Mouse (Mus musculus): ENCODE results near the gene Ccdc169. TPM values are rescaled to one million over a fixed set of nuclear protein-coding genes. Genes with fewer than 3 reads are reported as not detected.

Ccdc169 gene
- polyA plus RNA-seq, 1 experiment from 2014 or later = not detected

DNA sequence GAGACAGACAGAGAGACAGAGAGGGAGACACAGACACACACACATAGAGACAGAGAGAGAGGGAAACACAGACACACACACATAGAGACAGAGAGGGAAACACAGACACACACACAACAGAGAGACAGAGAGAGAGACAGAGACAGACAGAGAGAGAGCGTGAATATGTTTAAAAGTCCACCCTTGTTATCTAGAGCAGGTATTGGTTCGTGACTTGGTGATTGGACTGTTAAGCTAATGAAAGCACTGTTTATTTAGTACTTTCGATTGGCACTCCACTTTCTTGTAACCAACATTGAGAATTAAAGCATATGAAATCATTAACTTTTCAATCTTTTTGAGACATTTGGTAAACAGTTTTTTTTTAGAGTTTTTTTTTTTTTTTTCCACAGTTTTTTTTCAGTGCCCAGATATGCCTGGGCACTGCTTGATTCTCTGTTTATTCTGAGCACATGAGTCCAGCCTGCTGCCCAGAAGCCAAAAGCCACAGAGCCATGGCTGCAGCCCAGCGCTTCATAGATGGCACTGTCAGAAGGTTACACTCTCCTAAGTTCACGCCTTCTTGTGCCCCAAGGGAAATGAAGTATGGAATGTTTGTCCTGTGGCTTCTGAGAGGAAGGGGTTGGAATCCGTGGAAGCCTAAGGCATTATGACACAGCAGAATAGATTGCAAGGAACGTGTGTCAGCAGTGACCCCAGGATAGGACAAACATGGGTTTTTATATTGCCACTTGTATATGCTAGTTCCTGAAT lies 22.6 kb upstream of the Ccdc169 start:
- Histone ChIP-seq H3K9me3 (ENCODE audit: low read length) (no peaks in the 10 kb centered on the region), H3K36me3 (replicated peaks; ENCODE audit: insufficient read depth, low read length) (peaks cover 13% of the 10 kb centered on the region), H3K4me2 (ENCODE audit: low read depth, low read length) (0 out of 2 replicates have a peak overlapping the region, but pooled peaks have one; percentile 19), H3K9ac (replicated peaks) (no peak overlapping the region), H3K4me3 (ENCODE audit: low read depth, low read length) (no peak overlapping the region), H3K27ac (ENCODE audit: low read depth) (peak overlapping the region; percentile 1; the same call in 1 of the 2 replicates), H3K4me1 (ENCODE audit: insufficient read depth) (peaks cover 20% of the 10 kb centered on the region), H3K27me3 (ENCODE audit: insufficient read depth, low read length) (no peaks in the 10 kb centered on the region)
- WGBS (ENCODE audit: insufficient replicate concordance) = 54% methylated on average over 7 of the region's 7 CpGs
- no peak for ATAC-seq
- DNase-seq = no peak
- TF ChIP-seq CTCF (IDR thresholded peaks at IDR 0.05; ENCODE audit: low read depth) = no peak
- no peak for TF ChIP-seq EP300 (IDR thresholded peaks at IDR 0.05; ENCODE audit: low read depth)

DNA sequence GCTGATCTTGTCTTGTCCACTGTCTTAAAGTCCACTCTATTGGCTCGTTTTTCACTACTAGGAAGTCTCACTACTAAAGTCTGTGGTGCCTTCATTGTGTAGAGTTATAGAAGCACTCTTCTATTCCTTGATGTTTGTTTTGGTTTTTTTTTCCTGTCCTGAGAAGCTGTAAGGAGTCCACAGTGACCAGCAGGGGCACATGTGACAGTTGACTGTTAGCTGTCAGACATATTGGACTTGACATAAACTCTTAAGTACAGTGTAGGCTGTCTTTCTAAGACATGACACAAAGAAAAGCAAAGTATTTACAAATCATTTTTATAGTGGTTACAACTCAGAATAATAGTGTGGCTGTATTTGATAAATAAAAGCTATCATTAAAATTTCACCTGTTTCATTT lies 22.1 kb upstream of the Ccdc169 start:
- Histone ChIP-seq H3K27ac (ENCODE audit: low read depth) (no peak overlapping the region), H3K4me1 (ENCODE audit: insufficient read depth) (peaks cover 22% of the 10 kb centered on the region), H3K9me3 (ENCODE audit: low read length) (no peaks in the 10 kb centered on the region), H3K9ac (replicated peaks) (no peak overlapping the region), H3K36me3 (replicated peaks; ENCODE audit: insufficient read depth, low read length) (peaks cover 13% of the 10 kb centered on the region), H3K4me3 (ENCODE audit: low read depth, low read length) (no peak overlapping the region), H3K27me3 (ENCODE audit: insufficient read depth, low read length) (no peaks in the 10 kb centered on the region), H3K4me2 (ENCODE audit: low read depth, low read length) (0 out of 2 replicates have a peak overlapping the region, but pooled peaks have one; percentile 4)
- no peak for ATAC-seq
- 45% methylated on average over 1 of the region's 1 CpGs for WGBS (ENCODE audit: insufficient replicate concordance)
- no peak for TF ChIP-seq CTCF (IDR thresholded peaks at IDR 0.05; ENCODE audit: low read depth)
- TF ChIP-seq EP300 (IDR thresholded peaks at IDR 0.05; ENCODE audit: low read depth) = no peak
- DNase-seq = no peak

DNA sequence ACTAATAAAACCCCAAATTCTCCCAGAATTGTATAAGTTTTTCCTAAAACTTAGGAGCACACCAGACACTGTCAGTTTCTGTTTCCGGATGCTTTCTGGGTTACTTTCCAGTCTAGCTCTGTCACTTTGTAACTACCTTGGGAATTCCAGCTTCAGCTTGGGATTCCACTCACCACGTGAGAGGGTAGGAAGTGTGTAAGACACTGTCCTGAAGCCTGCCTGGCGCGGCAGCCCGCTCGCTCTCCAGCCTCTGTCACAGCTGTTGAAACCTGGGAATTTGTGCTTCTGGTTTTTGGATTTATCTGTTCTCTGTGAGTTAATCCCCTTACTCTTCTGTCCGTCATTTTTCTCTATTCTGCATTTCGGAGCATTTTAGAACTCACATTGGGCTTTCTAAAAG lies 21.1 kb upstream of the Ccdc169 start:
- Histone ChIP-seq H3K4me3 (ENCODE audit: low read depth, low read length) (no peak overlapping the region), H3K4me2 (ENCODE audit: low read depth, low read length) (no peak overlapping the region), H3K4me1 (ENCODE audit: insufficient read depth) (peaks cover 22% of the 10 kb centered on the region), H3K27ac (ENCODE audit: low read depth) (no peak overlapping the region), H3K9ac (replicated peaks) (no peak overlapping the region), H3K36me3 (replicated peaks; ENCODE audit: insufficient read depth, low read length) (peaks cover 15% of the 10 kb centered on the region), H3K9me3 (ENCODE audit: low read length) (no peaks in the 10 kb centered on the region), H3K27me3 (ENCODE audit: insufficient read depth, low read length) (no peaks in the 10 kb centered on the region)
- DNase-seq (no peak), ATAC-seq (no peak)
- 88% methylated on average over 8 of the region's 8 CpGs for WGBS (ENCODE audit: insufficient replicate concordance)
- TF ChIP-seq EP300 (IDR thresholded peaks at IDR 0.05; ENCODE audit: low read depth) (no peak), CTCF (IDR thresholded peaks at IDR 0.05; ENCODE audit: low read depth) (no peak)

DNA sequence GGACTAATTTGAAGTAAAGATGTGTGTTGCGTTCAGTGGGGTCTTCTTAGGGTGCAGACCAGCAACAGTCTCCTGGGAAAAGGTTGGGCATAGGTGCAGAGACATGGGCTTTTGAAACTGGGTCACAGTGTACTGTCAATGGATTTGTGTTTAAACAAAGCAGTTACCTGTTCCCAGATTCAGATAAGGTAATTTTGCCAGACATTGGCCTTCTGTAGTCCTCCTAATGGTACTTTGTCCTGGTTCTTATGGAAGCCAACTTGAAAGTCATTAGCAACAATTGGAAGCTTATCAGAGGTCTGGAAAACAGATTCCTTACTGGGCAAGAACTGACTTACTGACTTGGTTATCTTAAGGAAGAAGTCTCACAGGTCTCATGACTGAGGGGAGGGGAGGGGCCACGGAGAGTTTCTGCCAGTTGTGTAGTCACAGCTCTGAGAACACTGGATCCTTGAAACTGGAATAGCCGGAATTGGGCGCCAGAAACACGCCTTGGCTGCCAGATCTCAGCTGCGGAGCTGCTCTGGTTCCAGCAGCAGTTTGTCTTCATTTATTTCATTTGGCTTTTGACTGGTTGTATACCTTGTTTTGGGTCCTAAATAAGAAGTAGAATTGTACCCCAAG lies 17.8 kb upstream of the Ccdc169 start:
- H3K4me2 ChIP-seq (ENCODE audit: low read depth, low read length) = no peak overlapping the region
- peak overlapping the region; percentile 68 for H3K27ac ChIP-seq (ENCODE audit: low read depth)
- TF ChIP-seq CTCF (IDR thresholded peaks at IDR 0.05; ENCODE audit: low read depth) (no peak), EP300 (IDR thresholded peaks at IDR 0.05; ENCODE audit: low read depth) (no peak)
- peaks cover 24% of the 10 kb centered on the region for H3K36me3 ChIP-seq (replicated peaks; ENCODE audit: insufficient read depth, low read length)
- H3K9ac ChIP-seq (replicated peaks) = no peak overlapping the region
- H3K4me3 ChIP-seq (ENCODE audit: low read depth, low read length) = no peak overlapping the region
- no peaks in the 10 kb centered on the region for H3K27me3 ChIP-seq (ENCODE audit: insufficient read depth, low read length)
- H3K4me1 ChIP-seq (ENCODE audit: insufficient read depth) = peaks cover 12% of the 10 kb centered on the region
- DNase-seq = no peak
- peak; percentile 63; the same call in 1 of the 2 replicates for ATAC-seq
- no peaks in the 10 kb centered on the region for H3K9me3 ChIP-seq (ENCODE audit: low read length)
- WGBS (ENCODE audit: insufficient replicate concordance) = 80% methylated on average over 6 of the region's 6 CpGs

DNA sequence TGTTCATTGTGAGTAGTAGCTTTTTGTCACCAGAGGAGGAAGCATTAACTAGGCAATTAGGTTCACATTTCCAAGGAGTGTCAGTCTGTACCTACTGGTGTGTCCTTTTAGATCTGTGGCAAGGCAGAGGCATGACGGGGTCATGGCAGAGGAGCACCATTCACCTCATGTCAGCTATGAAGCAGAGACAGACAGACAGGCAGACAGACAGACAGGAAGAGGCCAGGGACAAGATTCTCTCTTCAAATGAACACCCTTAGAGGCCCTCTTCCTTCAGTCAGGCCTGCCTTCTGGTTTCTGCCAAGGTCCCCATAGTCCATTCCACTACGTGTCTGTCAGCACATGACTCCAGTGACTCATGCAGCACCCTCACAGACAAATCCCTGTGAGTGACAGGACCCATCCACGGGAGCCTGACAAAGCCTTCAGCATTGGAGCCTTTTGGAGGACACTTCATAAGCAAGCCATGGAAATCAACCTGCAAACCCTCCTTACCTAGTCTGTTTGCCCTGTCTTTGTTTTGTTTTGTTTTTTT lies 14.7 kb upstream of the Ccdc169 start:
- H3K9ac ChIP-seq (replicated peaks) = no peak overlapping the region
- no peak for DNase-seq
- no peak for TF ChIP-seq EP300 (IDR thresholded peaks at IDR 0.05; ENCODE audit: low read depth)
- no peak for TF ChIP-seq CTCF (IDR thresholded peaks at IDR 0.05; ENCODE audit: low read depth)

DNA sequence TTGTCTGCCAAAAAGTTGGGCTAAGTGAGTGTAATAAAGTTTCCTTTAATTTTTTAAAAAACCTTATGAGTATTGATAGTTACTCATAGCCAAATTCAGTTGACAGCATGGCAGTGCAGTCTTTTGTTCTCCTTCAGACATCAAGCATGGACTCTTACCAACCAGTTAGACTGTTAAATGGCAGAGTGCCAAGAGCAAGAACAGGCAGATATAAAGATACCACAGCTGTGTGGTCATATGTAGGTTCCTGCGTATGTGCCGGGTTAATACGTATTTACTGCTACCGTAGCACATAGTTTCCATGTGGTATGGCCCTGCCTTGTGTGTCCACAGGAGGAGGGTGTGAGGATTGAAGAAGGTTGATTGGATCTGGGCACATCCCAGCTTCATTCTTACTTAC lies 14.1 kb upstream of the Ccdc169 start:
- TF ChIP-seq CTCF (IDR thresholded peaks at IDR 0.05; ENCODE audit: low read depth) (no peak), EP300 (IDR thresholded peaks at IDR 0.05; ENCODE audit: low read depth) (no peak)
- H3K36me3 ChIP-seq (replicated peaks; ENCODE audit: insufficient read depth, low read length) = peaks cover 24% of the 10 kb centered on the region

More for the DNA sequence above, 14.7 kb upstream of the Ccdc169 start:
- H3K27ac ChIP-seq (ENCODE audit: low read depth) = no peak overlapping the region
- no peak overlapping the region for H3K4me3 ChIP-seq (ENCODE audit: low read depth, low read length)
- WGBS (ENCODE audit: insufficient replicate concordance) = 76% methylated on average over 3 of the region's 3 CpGs
- no peak overlapping the region for H3K4me2 ChIP-seq (ENCODE audit: low read depth, low read length)
- peaks cover 6% of the 10 kb centered on the region for H3K4me1 ChIP-seq (ENCODE audit: insufficient read depth)
- peaks cover 28% of the 10 kb centered on the region for H3K36me3 ChIP-seq (replicated peaks; ENCODE audit: insufficient read depth, low read length)
- H3K27me3 ChIP-seq (ENCODE audit: insufficient read depth, low read length) = no peaks in the 10 kb centered on the region
- ATAC-seq = no peak
- H3K9me3 ChIP-seq (ENCODE audit: low read length) = no peaks in the 10 kb centered on the region

More for the DNA sequence above, 14.1 kb upstream of the Ccdc169 start:
- H3K9me3 ChIP-seq (ENCODE audit: low read length) = no peaks in the 10 kb centered on the region
- H3K27ac ChIP-seq (ENCODE audit: low read depth) = no peak overlapping the region
- H3K4me3 ChIP-seq (ENCODE audit: low read depth, low read length) = no peak overlapping the region
- H3K4me1 ChIP-seq (ENCODE audit: insufficient read depth) = peaks cover 6% of the 10 kb centered on the region
- ATAC-seq (no peak), DNase-seq (no peak)
- no peaks in the 10 kb centered on the region for H3K27me3 ChIP-seq (ENCODE audit: insufficient read depth, low read length)
- no peak overlapping the region for H3K9ac ChIP-seq (replicated peaks)
- whole genome bisulfite sequencing (ENCODE audit: insufficient replicate concordance) = 72% methylated on average over 4 of the region's 4 CpGs
- no peak overlapping the region for H3K4me2 ChIP-seq (ENCODE audit: low read depth, low read length)

All from liver, postnatal 0 days (tissue).